Mouse (Mus musculus): ENCODE measurements around the gene Pitpnb. TPM values are rescaled to one million over a fixed set of nuclear protein-coding genes. Genes with fewer than 3 reads are reported as not detected.

Pitpnb gene
- total and polyA plus RNA-seq, 3 experiments, result 19.3 to 84.8 (median 31.5) TPM

GRCm38 (mm10) chr5:111329782-111330416 lies 664 bp upstream of the Pitpnb start:
- Histone ChIP-seq H3K9me3 (replicated peaks) (no peaks in the 10 kb centered on the region), H3K4me1 (ENCODE audit: insufficient read depth, low read depth, low read length) (peaks cover 41% of the 10 kb centered on the region), H3K4me3 (ENCODE audit: low read depth, low read length) (peak overlapping the region; percentile 93), H3K36me3 (replicated peaks) (peaks cover 25% of the 10 kb centered on the region), H3K27me3 (ENCODE audit: insufficient read depth, low read length) (no peaks in the 10 kb centered on the region)
- no peak for ATAC-seq (ENCODE audit: extremely low read depth, insufficient number of reproducible peaks, low FRiP score, poor library complexity, severe bottlenecking)
- peak; percentile 10 for DNase-seq (ENCODE audit: low spot score)
- TF ChIP-seq CTCF (IDR thresholded peaks at IDR 0.05; ENCODE audit: low read depth, low read length) (no peak), TAL1 (conservative IDR thresholded peaks at IDR 0.05; ENCODE audit: low read depth, low read length) (no peak), POLR2AphosphoS5 (IDR thresholded peaks at IDR 0.05; ENCODE audit: insufficient replicate concordance, low read depth, low read length) (0 out of 2 replicates have a peak, but pooled peaks have one; percentile 38), GATA2 (IDR thresholded peaks at IDR 0.05; ENCODE audit: borderline replicate concordance, low read depth, low read length) (no peak)

GRCm38 (mm10) chr5:111331099-111331435 lies 504 bp downstream of the Pitpnb start:
- no peak for TF ChIP-seq GATA2 (IDR thresholded peaks at IDR 0.05; ENCODE audit: borderline replicate concordance, low read depth, low read length)
- Histone ChIP-seq H3K27me3 (ENCODE audit: insufficient read depth, low read length) (no peaks in the 10 kb centered on the region), H3K36me3 (replicated peaks) (peaks cover 36% of the 10 kb centered on the region), H3K9me3 (replicated peaks) (no peaks in the 10 kb centered on the region), H3K4me3 (ENCODE audit: low read depth, low read length) (peak overlapping the region; percentile 93), H3K4me1 (ENCODE audit: insufficient read depth, low read depth, low read length) (peaks cover 48% of the 10 kb centered on the region)
- DNase-seq (ENCODE audit: low spot score) (no peak), ATAC-seq (ENCODE audit: extremely low read depth, insufficient number of reproducible peaks, low FRiP score, poor library complexity, severe bottlenecking) (no peak)

GRCm38 (mm10) chr5:111335939-111336691 lies 5.6 kb downstream of the Pitpnb start:
- DNase-seq (ENCODE audit: low spot score) (no peak), ATAC-seq (ENCODE audit: extremely low read depth, insufficient number of reproducible peaks, low FRiP score, poor library complexity, severe bottlenecking) (no peak)
- Histone ChIP-seq H3K36me3 (replicated peaks) (peaks cover 86% of the 10 kb centered on the region), H3K27me3 (ENCODE audit: insufficient read depth, low read length) (no peaks in the 10 kb centered on the region), H3K9me3 (replicated peaks) (no peaks in the 10 kb centered on the region), H3K4me1 (ENCODE audit: insufficient read depth, low read depth, low read length) (peaks cover 41% of the 10 kb centered on the region), H3K4me3 (ENCODE audit: low read depth, low read length) (no peak overlapping the region)
- TF ChIP-seq GATA2 (IDR thresholded peaks at IDR 0.05; ENCODE audit: borderline replicate concordance, low read depth, low read length) (no peak), TAL1 (conservative IDR thresholded peaks at IDR 0.05; ENCODE audit: low read depth, low read length) (no peak), GATA1 (IDR thresholded peaks at IDR 0.05; ENCODE audit: borderline replicate concordance, low read length) (no peak), POLR2AphosphoS5 (IDR thresholded peaks at IDR 0.05; ENCODE audit: insufficient replicate concordance, low read depth, low read length) (no peak), CTCF (IDR thresholded peaks at IDR 0.05; ENCODE audit: low read depth, low read length) (no peak)

DNA sequence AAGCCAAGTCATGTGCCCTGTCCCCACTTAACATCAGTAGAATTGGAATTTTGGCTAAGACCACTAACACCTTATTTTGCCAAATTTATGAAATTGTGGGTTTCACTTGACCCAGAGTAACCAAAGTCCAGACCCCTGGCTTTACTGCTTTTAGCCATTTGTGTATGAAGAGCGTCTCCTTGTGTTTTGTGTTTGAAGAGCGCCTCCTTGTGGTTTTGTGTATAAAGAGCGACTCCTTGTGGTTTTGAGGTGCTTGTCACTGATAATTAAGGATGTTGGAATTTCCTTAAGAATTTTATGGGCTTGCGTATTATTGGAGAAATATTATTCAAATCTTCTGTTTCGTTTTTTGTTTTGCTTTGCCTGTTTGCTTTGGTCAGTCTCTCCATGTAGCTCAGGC lies 11.0 kb downstream of the Pitpnb start:
- H3K36me3 ChIP-seq (replicated peaks), result peaks cover 99% of the 10 kb centered on the region
- H3K27me3 ChIP-seq (ENCODE audit: insufficient read depth, low read length), result no peaks in the 10 kb centered on the region
- peaks cover 3% of the 10 kb centered on the region; the same call in 1 of the 2 replicates for H3K4me1 ChIP-seq (ENCODE audit: insufficient read depth, low read depth, low read length)
- DNase-seq (ENCODE audit: low spot score), result no peak
- no peak overlapping the region for H3K4me3 ChIP-seq (ENCODE audit: low read depth, low read length)
- TF ChIP-seq POLR2AphosphoS5 (IDR thresholded peaks at IDR 0.05; ENCODE audit: insufficient replicate concordance, low read depth, low read length) (no peak), CTCF (IDR thresholded peaks at IDR 0.05; ENCODE audit: low read depth, low read length) (0 out of 2 replicates have a peak, but pooled peaks have one; percentile 16), GATA1 (IDR thresholded peaks at IDR 0.05; ENCODE audit: borderline replicate concordance, low read length) (no peak)
- no peak for ATAC-seq (ENCODE audit: extremely low read depth, insufficient number of reproducible peaks, low FRiP score, poor library complexity, severe bottlenecking)
- no peaks in the 10 kb centered on the region for H3K9me3 ChIP-seq (replicated peaks)

DNA sequence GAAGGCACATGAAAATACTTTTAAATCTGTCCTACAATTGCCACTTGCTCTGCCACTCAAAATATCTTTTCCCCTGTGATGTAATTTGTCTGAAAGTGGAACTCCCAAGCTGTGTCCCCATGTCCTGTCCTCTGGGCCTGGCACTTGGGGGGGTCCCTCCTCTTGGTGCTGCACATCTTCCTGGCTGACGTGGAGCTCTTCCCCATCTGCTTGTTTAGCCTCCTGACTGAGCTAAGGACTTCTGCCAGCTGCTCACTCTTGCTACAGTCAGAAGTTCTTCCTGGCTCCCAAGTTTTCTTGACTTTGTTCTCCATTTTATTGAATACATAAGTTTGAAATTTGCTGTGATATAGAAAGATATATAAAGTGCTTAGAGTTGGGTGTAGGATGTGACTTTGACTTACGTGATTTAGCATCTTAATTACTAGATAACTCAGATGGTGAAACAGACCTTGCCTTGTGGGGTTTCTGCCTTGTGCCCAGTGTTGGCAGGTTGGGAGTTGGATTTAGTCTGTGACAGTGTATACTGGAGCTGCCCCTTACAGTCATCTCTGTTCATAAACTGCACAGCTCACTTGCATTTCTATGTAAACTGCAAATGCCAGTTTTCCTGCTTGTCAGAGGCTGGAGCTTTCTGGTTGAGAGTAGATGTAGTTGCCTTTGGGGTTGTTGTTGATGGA lies 14.3 kb downstream of the Pitpnb start:
- TF ChIP-seq POLR2AphosphoS5 (IDR thresholded peaks at IDR 0.05; ENCODE audit: insufficient replicate concordance, low read depth, low read length) (no peak), CTCF (IDR thresholded peaks at IDR 0.05; ENCODE audit: low read depth, low read length) (no peak), GATA2 (IDR thresholded peaks at IDR 0.05; ENCODE audit: borderline replicate concordance, low read depth, low read length) (no peak)
- H3K4me1 ChIP-seq (ENCODE audit: insufficient read depth, low read depth, low read length), result peaks cover 3% of the 10 kb centered on the region; the same call in 1 of the 2 replicates
- ATAC-seq (ENCODE audit: extremely low read depth, insufficient number of reproducible peaks, low FRiP score, poor library complexity, severe bottlenecking) (no peak), DNase-seq (ENCODE audit: low spot score) (no peak)
- H3K9me3 ChIP-seq (replicated peaks), result no peaks in the 10 kb centered on the region
- H3K36me3 ChIP-seq (replicated peaks), result peaks cover 99% of the 10 kb centered on the region
- no peak overlapping the region for H3K4me3 ChIP-seq (ENCODE audit: low read depth, low read length)
- no peaks in the 10 kb centered on the region for H3K27me3 ChIP-seq (ENCODE audit: insufficient read depth, low read length)

GRCm38 (mm10) chr5:111356811-111357617 lies 26.5 kb downstream of the Pitpnb start:
- no peak; the same call in 1 of the 2 replicates for ATAC-seq (ENCODE audit: extremely low read depth, insufficient number of reproducible peaks, low FRiP score, poor library complexity, severe bottlenecking)
- no peaks in the 10 kb centered on the region for H3K27me3 ChIP-seq (ENCODE audit: insufficient read depth, low read length)
- DNase-seq (ENCODE audit: low spot score), result no peak
- peaks cover 63% of the 10 kb centered on the region for H3K36me3 ChIP-seq (replicated peaks)
- peaks cover 5% of the 10 kb centered on the region; the same call in 1 of the 2 replicates for H3K4me1 ChIP-seq (ENCODE audit: insufficient read depth, low read depth, low read length)
- TF ChIP-seq TAL1 (conservative IDR thresholded peaks at IDR 0.05; ENCODE audit: low read depth, low read length) (no peak), GATA2 (IDR thresholded peaks at IDR 0.05; ENCODE audit: borderline replicate concordance, low read depth, low read length) (no peak), CTCF (IDR thresholded peaks at IDR 0.05; ENCODE audit: low read depth, low read length) (no peak), GATA1 (IDR thresholded peaks at IDR 0.05; ENCODE audit: borderline replicate concordance, low read length) (no peak), POLR2AphosphoS5 (IDR thresholded peaks at IDR 0.05; ENCODE audit: insufficient replicate concordance, low read depth, low read length) (no peak)
- no peak overlapping the region for H3K4me3 ChIP-seq (ENCODE audit: low read depth, low read length)
- no peaks in the 10 kb centered on the region for H3K9me3 ChIP-seq (replicated peaks)

Measured in G1E (cell line).